Mouse (Mus musculus) stomach, embryonic 14.5 days (tissue): ENCODE measurements around the gene Gtdc1. TPM values are rescaled to one million over a fixed set of nuclear protein-coding genes. Genes with fewer than 3 reads are reported as not detected.
A peak's percentile ranks its signal among the peaks of the same experiment; 100 is the strongest.

Source experiments
- ATAC-seq: fragments of 200-750 bp; cut with Nextera tagmentation; 2 replicates; pipeline ENCODE4 v1.8.0; 2017; ENCODE audit warnings: low read depth, moderate TSS enrichment; ENCODE audit not compliant: insufficient number of reproducible peaks, insufficient read depth, low FRiP score
- H3K27ac ChIP-seq: fragments of 300-500 bp; sonication (generic); 2 replicates; pipeline ENCODE4 v1.5.1; 2014; ENCODE audit warnings: mild to moderate bottlenecking, low read length, moderate library complexity, mixed read lengths
- H3K27me3 ChIP-seq: fragments of 300-500 bp; sonication (generic); 2 replicates; pipeline ENCODE4 v1.6.1; 2014; ENCODE audit warnings: low read length, control low read depth, mixed read lengths; ENCODE audit not compliant: control insufficient read depth, insufficient read depth
- H3K36me3 ChIP-seq: fragments of 300-500 bp; sonication (generic); 2 replicates; pipeline ENCODE4 v1.6.1; 2014; ENCODE audit warnings: mild to moderate bottlenecking, control low read depth, low read length, moderate library complexity, mixed read lengths; ENCODE audit not compliant: control insufficient read depth, insufficient read depth
- H3K4me1 ChIP-seq: fragments of 300-500 bp; sonication (generic); 2 replicates; pipeline ENCODE4 v1.6.1; 2014; ENCODE audit warnings: low read length, control low read depth, mixed read lengths; ENCODE audit not compliant: control insufficient read depth, insufficient read depth
- H3K4me2 ChIP-seq: fragments of 300-500 bp; sonication (generic); replicated peaks from 2 replicates; pipeline ENCODE4 v1.6.1; 2014; ENCODE audit warnings: low read depth, low read length, control low read depth
- H3K4me3 ChIP-seq: fragments of 300-500 bp; sonication (generic); 2 replicates; pipeline ENCODE4 v1.5.1; 2014; ENCODE audit warnings: low read depth, low read length, control low read depth
- H3K9ac ChIP-seq: fragments of 300-500 bp; sonication (generic); replicated peaks from 2 replicates; pipeline ENCODE4 v1.6.1; 2014; ENCODE audit warnings: low read depth, mild to moderate bottlenecking, control low read depth, low read length, moderate library complexity, mixed read lengths
- H3K9me3 ChIP-seq: fragments of 300-500 bp; sonication (generic); 2 replicates; pipeline ENCODE4 v1.6.1; 2016; ENCODE audit warnings: low read depth, low read length, control low read depth; ENCODE audit not compliant: control insufficient read depth
- WGBS: fragments of 180-500 bp; shearing (Covaris S2); extraction: QIAGEN DNeasy Blood & Tissue Kit; methylation state at CpG from one replicate; pipeline ENCODE4 v1.1.7; 2014; 5-methylcytosine and 5-hydroxymethylcytosine counted together
- polyA plus RNA-seq: library from polyadenylated mRNA; unstranded; fragments of >200 nt; fragmentation: Nextera tagmentation; extraction: Ambion mirVana; gene quantifications from 2 replicates; pipeline ENCODE4 v1.2.1, GENCODE M21; 2014

Gene Gtdc1
- polyA plus RNA-seq, 1 experiment from 2014 or later: 15.9 TPM

GRCm38 (mm10) chr2:44539121-44539634 lies 388.3 kb downstream of the Gtdc1 start:
- WGBS: 74% methylated on average over 5 of the region's 5 CpGs
- no peaks in the 10 kb centered on the region for H3K9me3 ChIP-seq

GRCm38 (mm10) chr2:44538135-44538534 lies 389.3 kb downstream of the Gtdc1 start:
- Histone ChIP-seq H3K27ac (no peak overlapping the region), H3K36me3 (no peaks in the 10 kb centered on the region), H3K4me2 (no peak overlapping the region), H3K9ac (no peak overlapping the region), H3K9me3 (no peaks in the 10 kb centered on the region), H3K27me3 (no peaks in the 10 kb centered on the region), H3K4me1 (no peaks in the 10 kb centered on the region), H3K4me3 (no peak overlapping the region)
- ATAC-seq: no peak
- 68% methylated on average over 4 of the region's 4 CpGs for WGBS

More at GRCm38 (mm10) chr2:44539121-44539634, 388.3 kb downstream of the Gtdc1 start:
- Histone ChIP-seq H3K4me3 (no peak overlapping the region), H3K27ac (no peak overlapping the region), H3K4me1 (no peaks in the 10 kb centered on the region), H3K4me2 (no peak overlapping the region), H3K9ac (no peak overlapping the region), H3K36me3 (no peaks in the 10 kb centered on the region), H3K27me3 (no peaks in the 10 kb centered on the region)
- ATAC-seq: no peak

GRCm38 (mm10) chr2:44535760-44536159 lies 391.7 kb downstream of the Gtdc1 start:
- Histone ChIP-seq H3K4me3 (no peak overlapping the region), H3K9me3 (no peaks in the 10 kb centered on the region), H3K4me1 (no peaks in the 10 kb centered on the region), H3K27ac (no peak overlapping the region), H3K9ac (no peak overlapping the region), H3K27me3 (no peaks in the 10 kb centered on the region), H3K4me2 (no peak overlapping the region), H3K36me3 (no peaks in the 10 kb centered on the region)
- no peak for ATAC-seq
- 94% methylated on average over 11 of the region's 11 CpGs for WGBS

- no peak for ATAC-seq
- no peak overlapping the region for H3K4me2 ChIP-seq
- H3K36me3 ChIP-seq: no peaks in the 10 kb centered on the region
- no peaks in the 10 kb centered on the region for H3K4me1 ChIP-seq
- no peak overlapping the region for H3K27ac ChIP-seq
- no peak overlapping the region for H3K9ac ChIP-seq
- 89% methylated on average over 10 of the region's 10 CpGs for WGBS
- H3K27me3 ChIP-seq: no peaks in the 10 kb centered on the region
- H3K4me3 ChIP-seq: no peak overlapping the region
- H3K9me3 ChIP-seq: no peaks in the 10 kb centered on the region
Observed at GRCm38 (mm10) chr2:44535136-44535675, 392.3 kb downstream of the Gtdc1 start.

- peaks cover 10% of the 10 kb centered on the region for H3K4me1 ChIP-seq
- WGBS: 26% methylated on average over 6 of the region's 6 CpGs
- H3K4me3 ChIP-seq: no peak overlapping the region
- no peaks in the 10 kb centered on the region for H3K9me3 ChIP-seq
- H3K36me3 ChIP-seq: no peaks in the 10 kb centered on the region
- ATAC-seq: peak; percentile 67; the same call in 1 of the 2 replicates
- peak overlapping the region; percentile 52; the same call in 1 of the 2 replicates for H3K27ac ChIP-seq
- no peaks in the 10 kb centered on the region for H3K27me3 ChIP-seq
- no peak overlapping the region for H3K9ac ChIP-seq
- no peak overlapping the region for H3K4me2 ChIP-seq
Observed at GRCm38 (mm10) chr2:44526110-44527032, 401.1 kb downstream of the Gtdc1 start.

- Histone ChIP-seq H3K27me3 (no peaks in the 10 kb centered on the region), H3K27ac (no peak overlapping the region)
- 49% methylated on average over 5 of the region's 5 CpGs for WGBS
Observed at GRCm38 (mm10) chr2:44525187-44525919, 402.1 kb downstream of the Gtdc1 start.

GRCm38 (mm10) chr2:44519236-44519635 lies 408.2 kb downstream of the Gtdc1 start:
- 0 out of 2 replicates have a peak, but pooled peaks cover 3% of the 10 kb centered on the region for H3K4me1 ChIP-seq
- no peak overlapping the region for H3K4me2 ChIP-seq
- no peak overlapping the region for H3K27ac ChIP-seq
- WGBS: 74% methylated on average over 3 of the region's 3 CpGs
- no peak overlapping the region for H3K9ac ChIP-seq
- H3K27me3 ChIP-seq: no peaks in the 10 kb centered on the region
- no peaks in the 10 kb centered on the region for H3K36me3 ChIP-seq
- H3K9me3 ChIP-seq: no peaks in the 10 kb centered on the region
- no peak for ATAC-seq
- no peak overlapping the region for H3K4me3 ChIP-seq

More at GRCm38 (mm10) chr2:44525187-44525919, 402.1 kb downstream of the Gtdc1 start:
- H3K9me3 ChIP-seq: no peaks in the 10 kb centered on the region
- H3K9ac ChIP-seq: no peak overlapping the region
- no peaks in the 10 kb centered on the region for H3K36me3 ChIP-seq
- H3K4me2 ChIP-seq: no peak overlapping the region
- H3K4me1 ChIP-seq: peaks cover 10% of the 10 kb centered on the region
- no peak overlapping the region for H3K4me3 ChIP-seq
- no peak for ATAC-seq

- Histone ChIP-seq H3K36me3 (no peaks in the 10 kb centered on the region), H3K4me2 (no peak overlapping the region), H3K27me3 (no peaks in the 10 kb centered on the region), H3K4me1 (0 out of 2 replicates have a peak, but pooled peaks cover 2% of the 10 kb centered on the region), H3K4me3 (no peak overlapping the region), H3K27ac (no peak overlapping the region), H3K9me3 (no peaks in the 10 kb centered on the region), H3K9ac (no peak overlapping the region)
- ATAC-seq: no peak
- 76% methylated on average over 4 of the region's 4 CpGs for WGBS
Observed at GRCm38 (mm10) chr2:44518085-44518484, 409.4 kb downstream of the Gtdc1 start.
